Mouse (Mus musculus) E14TG2a.4 (cell line): ENCODE results near the gene Fbxo27.

ENCODE experiments used
- CTCF ChIP-seq: conservative IDR thresholded peaks from 2 replicates; pipeline ENCODE4 v1.5.1; 2014; ENCODE audit warnings: low read length
- NANOG ChIP-seq: IDR thresholded peaks from 2 replicates; pipeline ENCODE4 v1.6.1; 2014; ENCODE audit warnings: borderline replicate concordance, low read length, mixed read lengths

- TF ChIP-seq CTCF (no peak), NANOG (peak; percentile 52; the same call in 1 of the 2 replicates)
Measured at GRCm38 (mm10) chr7:28656430-28656829, 36.2 kb upstream of the Fbxo27 start.
